Mouse (Mus musculus) intestine, postnatal 0 days (tissue): ENCODE measurements at regions not wholly inside any gene's neighbourhood (a gene's known extent, or its start where the extent isn't known, plus 50 kb on each side); places are given as distances from the start of the nearest gene placed in this dataset.

Source experiments
- ATAC-seq: fragments of 200-750 bp; cut with Nextera tagmentation; 2 replicates; pipeline ENCODE4 v1.8.0; 2017; ENCODE audit warnings: mild to moderate bottlenecking, moderate TSS enrichment, moderate library complexity
- H3K27ac ChIP-seq: fragments of 300-500 bp; sonication (generic); 2 replicates; pipeline ENCODE4 v1.5.1; 2014; ENCODE audit warnings: mild to moderate bottlenecking, low read depth, low read length, moderate library complexity
- H3K27me3 ChIP-seq: fragments of 300-500 bp; sonication (generic); replicated peaks from 2 replicates; pipeline ENCODE4 v1.6.1; 2014; ENCODE audit warnings: low read length, mixed read lengths; ENCODE audit not compliant: control insufficient read depth, insufficient read depth
- H3K36me3 ChIP-seq: fragments of 300-500 bp; sonication (generic); 2 replicates; pipeline ENCODE4 v1.6.1; 2014; ENCODE audit warnings: mild to moderate bottlenecking, moderate library complexity; ENCODE audit not compliant: control insufficient read depth, insufficient read depth
- H3K4me1 ChIP-seq: fragments of 300-500 bp; sonication (generic); replicated peaks from 2 replicates; pipeline ENCODE4 v1.6.1; 2014; ENCODE audit warnings: antibody characterized with exemption, low read length, mixed read lengths; ENCODE audit not compliant: control insufficient read depth, insufficient read depth
- H3K4me2 ChIP-seq: fragments of 300-500 bp; sonication (generic); replicated peaks from 2 replicates; pipeline ENCODE4 v1.6.1; 2014; ENCODE audit warnings: low read depth, mild to moderate bottlenecking, moderate library complexity
- H3K4me3 ChIP-seq: fragments of 300-500 bp; sonication (generic); 2 replicates; pipeline ENCODE4 v1.5.1; 2014; ENCODE audit warnings: low read depth, low read length
- H3K9ac ChIP-seq: fragments of 300-500 bp; sonication (generic); 2 replicates; pipeline ENCODE4 v1.6.1; 2014; ENCODE audit warnings: mild to moderate bottlenecking, low read depth, low read length
- H3K9me3 ChIP-seq: fragments of 300-500 bp; sonication (generic); 2 replicates; pipeline ENCODE4 v1.6.1; 2016; ENCODE audit warnings: mixed run types; ENCODE audit not compliant: control insufficient read depth
- CTCF ChIP-seq: sonication (generic); IDR thresholded peaks from 2 replicates; pipeline ENCODE4 v1.5.1; 2016; ENCODE audit warnings: low read depth, mild to moderate bottlenecking, control low read depth, antibody characterized with exemption, moderate library complexity
- WGBS: fragments of 180-500 bp; shearing (Covaris S2); extraction: QIAGEN DNeasy Blood & Tissue Kit; methylation state at CpG from one replicate; pipeline ENCODE4 v1.1.7; 2014; 5-methylcytosine and 5-hydroxymethylcytosine counted together

DNA sequence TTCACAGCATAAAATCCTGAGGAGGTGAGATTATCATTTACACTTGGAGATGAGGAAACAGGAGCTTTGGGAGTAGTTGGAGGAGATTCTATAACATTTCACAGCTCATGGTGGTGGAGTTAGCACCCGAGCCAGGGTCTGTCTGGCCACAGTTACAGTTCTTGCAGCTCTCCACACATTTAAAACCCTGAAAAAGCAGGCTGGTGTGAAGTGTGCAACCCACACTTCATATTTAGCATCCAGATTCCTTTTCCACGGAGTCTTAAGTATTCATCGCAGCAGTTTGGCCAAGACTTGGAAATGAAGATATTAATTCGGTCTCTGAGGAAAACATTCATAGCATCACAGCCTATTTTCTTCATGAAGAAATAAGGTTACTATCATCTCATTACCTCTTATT, 79.7 kb upstream of the 4933412E24Rik start:
- Histone ChIP-seq H3K4me2 (no peak overlapping the region), H3K9ac (no peak overlapping the region), H3K9me3 (no peaks in the 10 kb centered on the region), H3K36me3 (no peaks in the 10 kb centered on the region), H3K27ac (no peak overlapping the region), H3K27me3 (no peaks in the 10 kb centered on the region), H3K4me3 (no peak overlapping the region), H3K4me1 (no peaks in the 10 kb centered on the region)
- TF ChIP-seq CTCF = no peak
- ATAC-seq = no peak
- 87% methylated on average over 4 of the region's 4 CpGs for WGBS

DNA sequence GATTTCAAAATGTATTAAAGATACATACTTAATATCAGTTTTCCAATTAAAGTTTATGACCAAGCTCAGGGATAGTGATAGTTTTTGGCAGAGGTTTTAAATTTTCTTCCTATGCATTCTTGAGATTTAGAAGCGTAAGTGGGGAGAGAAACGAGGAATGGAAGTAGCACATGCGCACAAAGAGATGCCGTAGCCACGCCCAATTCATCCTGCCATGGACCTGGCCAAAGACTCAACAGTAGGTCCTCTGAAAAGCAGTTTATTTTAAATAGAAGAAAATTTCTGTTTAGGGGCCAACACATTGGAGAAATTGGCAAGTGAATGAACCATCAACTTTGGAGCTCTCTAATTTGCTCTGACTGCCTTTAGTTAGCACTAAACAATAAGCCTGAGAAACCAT, 73.5 kb upstream of the 4933412E24Rik start:
- no peak overlapping the region for H3K9ac ChIP-seq
- no peak overlapping the region for H3K27ac ChIP-seq
- no peaks in the 10 kb centered on the region for H3K27me3 ChIP-seq
- no peak overlapping the region for H3K4me3 ChIP-seq
- no peak for TF ChIP-seq CTCF
- no peaks in the 10 kb centered on the region for H3K9me3 ChIP-seq
- H3K36me3 ChIP-seq = no peaks in the 10 kb centered on the region
- no peak for ATAC-seq
- WGBS = 93% methylated on average over 5 of the region's 5 CpGs
- no peaks in the 10 kb centered on the region for H3K4me1 ChIP-seq
- no peak overlapping the region for H3K4me2 ChIP-seq

DNA sequence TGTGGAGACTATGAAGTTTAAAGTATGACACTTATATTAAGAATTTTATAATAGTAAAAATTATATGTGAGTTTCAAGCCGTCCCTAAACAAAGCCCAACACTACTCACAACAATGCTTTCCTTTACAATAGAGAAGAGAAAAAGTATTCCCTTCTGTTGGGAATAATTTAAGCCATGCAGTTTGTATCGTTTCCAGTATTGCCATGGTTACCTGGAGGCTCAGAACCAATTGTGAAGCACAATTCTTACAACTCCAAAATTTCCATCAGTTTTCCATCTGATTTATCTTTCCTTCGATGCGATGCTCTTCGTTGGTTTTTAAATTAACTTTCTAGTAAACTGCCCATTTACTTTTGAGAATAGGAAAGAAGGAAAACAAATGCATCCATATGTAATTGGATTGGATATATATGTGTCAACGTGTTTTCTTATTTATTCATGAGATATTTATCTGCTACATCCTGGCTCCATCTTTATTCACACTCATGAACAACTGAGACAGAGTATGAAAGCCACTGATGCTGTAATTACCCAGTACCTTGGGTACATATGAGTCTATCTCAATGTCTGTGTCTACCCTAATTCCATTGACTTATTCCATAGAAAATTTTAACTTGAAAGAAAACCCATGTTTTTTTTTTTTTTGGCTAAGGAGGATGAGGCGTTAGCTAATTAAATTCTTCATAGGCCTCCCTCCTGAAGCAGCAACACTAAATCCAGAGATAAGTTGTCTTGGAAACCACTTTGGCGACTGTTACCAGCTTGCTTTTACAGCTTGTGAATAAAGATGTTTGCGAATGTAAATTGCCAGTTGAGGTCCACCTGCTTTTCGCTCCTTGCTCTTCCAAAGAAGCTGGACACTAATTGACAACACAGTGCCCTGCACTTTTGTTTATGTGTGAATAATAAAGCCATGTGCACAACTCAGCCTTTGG, 72.8 kb upstream of the 4933412E24Rik start:
- Histone ChIP-seq H3K9me3 (no peaks in the 10 kb centered on the region), H3K4me3 (no peak overlapping the region), H3K4me2 (no peak overlapping the region), H3K27ac (no peak overlapping the region), H3K9ac (no peak overlapping the region), H3K36me3 (no peaks in the 10 kb centered on the region), H3K4me1 (no peaks in the 10 kb centered on the region), H3K27me3 (no peaks in the 10 kb centered on the region)
- no peak for TF ChIP-seq CTCF
- WGBS = 81% methylated on average over 10 of the region's 10 CpGs
- ATAC-seq = no peak
